Mouse (Mus musculus) intestine, postnatal 0 days (tissue): ENCODE measurements at regions not wholly inside any gene's neighbourhood (a gene's known extent, or its start where the extent isn't known, plus 50 kb on each side); places are given as distances from the start of the nearest gene placed in this dataset.

Source experiments
- ATAC-seq: fragments of 200-750 bp; cut with Nextera tagmentation; 2 replicates; pipeline ENCODE4 v1.8.0; 2017; ENCODE audit warnings: mild to moderate bottlenecking, moderate TSS enrichment, moderate library complexity
- H3K27ac ChIP-seq: fragments of 300-500 bp; sonication (generic); 2 replicates; pipeline ENCODE4 v1.5.1; 2014; ENCODE audit warnings: mild to moderate bottlenecking, low read depth, low read length, moderate library complexity
- H3K27me3 ChIP-seq: fragments of 300-500 bp; sonication (generic); replicated peaks from 2 replicates; pipeline ENCODE4 v1.6.1; 2014; ENCODE audit warnings: low read length, mixed read lengths; ENCODE audit not compliant: control insufficient read depth, insufficient read depth
- H3K36me3 ChIP-seq: fragments of 300-500 bp; sonication (generic); 2 replicates; pipeline ENCODE4 v1.6.1; 2014; ENCODE audit warnings: mild to moderate bottlenecking, moderate library complexity; ENCODE audit not compliant: control insufficient read depth, insufficient read depth
- H3K4me1 ChIP-seq: fragments of 300-500 bp; sonication (generic); replicated peaks from 2 replicates; pipeline ENCODE4 v1.6.1; 2014; ENCODE audit warnings: antibody characterized with exemption, low read length, mixed read lengths; ENCODE audit not compliant: control insufficient read depth, insufficient read depth
- H3K4me2 ChIP-seq: fragments of 300-500 bp; sonication (generic); replicated peaks from 2 replicates; pipeline ENCODE4 v1.6.1; 2014; ENCODE audit warnings: low read depth, mild to moderate bottlenecking, moderate library complexity
- H3K4me3 ChIP-seq: fragments of 300-500 bp; sonication (generic); 2 replicates; pipeline ENCODE4 v1.5.1; 2014; ENCODE audit warnings: low read depth, low read length
- H3K9ac ChIP-seq: fragments of 300-500 bp; sonication (generic); 2 replicates; pipeline ENCODE4 v1.6.1; 2014; ENCODE audit warnings: mild to moderate bottlenecking, low read depth, low read length
- H3K9me3 ChIP-seq: fragments of 300-500 bp; sonication (generic); 2 replicates; pipeline ENCODE4 v1.6.1; 2016; ENCODE audit warnings: mixed run types; ENCODE audit not compliant: control insufficient read depth
- CTCF ChIP-seq: sonication (generic); IDR thresholded peaks from 2 replicates; pipeline ENCODE4 v1.5.1; 2016; ENCODE audit warnings: low read depth, mild to moderate bottlenecking, control low read depth, antibody characterized with exemption, moderate library complexity
- WGBS: fragments of 180-500 bp; shearing (Covaris S2); extraction: QIAGEN DNeasy Blood & Tissue Kit; methylation state at CpG from one replicate; pipeline ENCODE4 v1.1.7; 2014; 5-methylcytosine and 5-hydroxymethylcytosine counted together

- H3K36me3 ChIP-seq = no peaks in the 10 kb centered on the region
- H3K9me3 ChIP-seq = no peaks in the 10 kb centered on the region
- TF ChIP-seq CTCF = no peak
- no peaks in the 10 kb centered on the region for H3K27me3 ChIP-seq
- WGBS = 78% methylated on average over 11 of the region's 11 CpGs
- H3K4me1 ChIP-seq = no peaks in the 10 kb centered on the region
- no peak overlapping the region for H3K9ac ChIP-seq
- H3K4me2 ChIP-seq = no peak overlapping the region
- no peak overlapping the region for H3K27ac ChIP-seq
- H3K4me3 ChIP-seq = no peak overlapping the region
- no peak for ATAC-seq
Measured at GRCm38 (mm10) chr5:51840638-51841329, 273.3 kb upstream of the Ppargc1a start.

- WGBS = 53% methylated on average over 4 of the region's 4 CpGs
- H3K4me2 ChIP-seq = no peak overlapping the region
- H3K9me3 ChIP-seq = no peaks in the 10 kb centered on the region
- H3K27ac ChIP-seq = no peak overlapping the region
- no peak for TF ChIP-seq CTCF
- ATAC-seq = no peak
- no peaks in the 10 kb centered on the region for H3K4me1 ChIP-seq
- no peaks in the 10 kb centered on the region for H3K27me3 ChIP-seq
- no peaks in the 10 kb centered on the region for H3K36me3 ChIP-seq
- no peak overlapping the region for H3K9ac ChIP-seq
- H3K4me3 ChIP-seq = no peak overlapping the region
Measured at GRCm38 (mm10) chr5:51839292-51839691, 271.8 kb upstream of the Ppargc1a start.

GRCm38 (mm10) chr5:51830551-51830950 lies 263.0 kb upstream of the Ppargc1a start:
- Histone ChIP-seq H3K4me3 (no peak overlapping the region), H3K4me1 (no peaks in the 10 kb centered on the region), H3K4me2 (no peak overlapping the region), H3K27ac (no peak overlapping the region), H3K9ac (no peak overlapping the region), H3K36me3 (no peaks in the 10 kb centered on the region), H3K27me3 (no peaks in the 10 kb centered on the region), H3K9me3 (no peaks in the 10 kb centered on the region)
- WGBS = 63% methylated on average over 6 of the region's 6 CpGs
- no peak for TF ChIP-seq CTCF
- ATAC-seq = no peak

- TF ChIP-seq CTCF = no peak
- WGBS = 51% methylated on average over 2 of the region's 2 CpGs
- no peak overlapping the region for H3K9ac ChIP-seq
- H3K4me1 ChIP-seq = no peaks in the 10 kb centered on the region
- no peak for ATAC-seq
- no peak overlapping the region for H3K4me2 ChIP-seq
- no peak overlapping the region for H3K4me3 ChIP-seq
- no peaks in the 10 kb centered on the region for H3K36me3 ChIP-seq
- H3K9me3 ChIP-seq = no peaks in the 10 kb centered on the region
- H3K27ac ChIP-seq = no peak overlapping the region
- no peaks in the 10 kb centered on the region for H3K27me3 ChIP-seq
Measured at GRCm38 (mm10) chr5:51830015-51830414, 262.5 kb upstream of the Ppargc1a start.

GRCm38 (mm10) chr5:51829606-51830005 lies 262.1 kb upstream of the Ppargc1a start:
- no peaks in the 10 kb centered on the region for H3K4me1 ChIP-seq
- H3K9ac ChIP-seq = no peak overlapping the region
- no peak for TF ChIP-seq CTCF
- no peak for ATAC-seq
- no peak overlapping the region for H3K27ac ChIP-seq
- H3K4me3 ChIP-seq = no peak overlapping the region
- H3K4me2 ChIP-seq = no peak overlapping the region
- H3K27me3 ChIP-seq = no peaks in the 10 kb centered on the region
- 63% methylated on average over 3 of the region's 3 CpGs for WGBS
- H3K36me3 ChIP-seq = no peaks in the 10 kb centered on the region
- no peaks in the 10 kb centered on the region for H3K9me3 ChIP-seq

- no peak overlapping the region for H3K4me3 ChIP-seq
- no peaks in the 10 kb centered on the region for H3K27me3 ChIP-seq
- no peak overlapping the region for H3K4me2 ChIP-seq
- no peak for TF ChIP-seq CTCF
- 83% methylated on average over 5 of the region's 5 CpGs for WGBS
- ATAC-seq = no peak
- H3K9me3 ChIP-seq = no peaks in the 10 kb centered on the region
- no peak overlapping the region for H3K9ac ChIP-seq
- H3K27ac ChIP-seq = no peak overlapping the region
- H3K36me3 ChIP-seq = no peaks in the 10 kb centered on the region
- no peaks in the 10 kb centered on the region for H3K4me1 ChIP-seq
Measured at GRCm38 (mm10) chr5:51829020-51829419, 261.5 kb upstream of the Ppargc1a start.

- WGBS = 86% methylated on average over 1 of the region's 1 CpGs
- Histone ChIP-seq H3K9me3 (no peaks in the 10 kb centered on the region), H3K27ac (no peak overlapping the region), H3K27me3 (no peaks in the 10 kb centered on the region), H3K4me2 (no peak overlapping the region), H3K36me3 (no peaks in the 10 kb centered on the region), H3K9ac (no peak overlapping the region), H3K4me1 (no peaks in the 10 kb centered on the region), H3K4me3 (no peak overlapping the region)
- no peak for TF ChIP-seq CTCF
- no peak for ATAC-seq
Measured at GRCm38 (mm10) chr5:51826269-51826668, 258.7 kb upstream of the Ppargc1a start.
